Mouse (Mus musculus): Measurements from ENCODE around the gene Vmn1r196. TPM values are rescaled to one million over a fixed set of nuclear protein-coding genes. Genes with fewer than 3 reads are reported as not detected.

Gene Vmn1r196
- not detected in 2 replicates for polyA plus RNA-seq (2015; fragmentation: Nextera tagmentation; extraction: Ambion mirVana)

DNA sequence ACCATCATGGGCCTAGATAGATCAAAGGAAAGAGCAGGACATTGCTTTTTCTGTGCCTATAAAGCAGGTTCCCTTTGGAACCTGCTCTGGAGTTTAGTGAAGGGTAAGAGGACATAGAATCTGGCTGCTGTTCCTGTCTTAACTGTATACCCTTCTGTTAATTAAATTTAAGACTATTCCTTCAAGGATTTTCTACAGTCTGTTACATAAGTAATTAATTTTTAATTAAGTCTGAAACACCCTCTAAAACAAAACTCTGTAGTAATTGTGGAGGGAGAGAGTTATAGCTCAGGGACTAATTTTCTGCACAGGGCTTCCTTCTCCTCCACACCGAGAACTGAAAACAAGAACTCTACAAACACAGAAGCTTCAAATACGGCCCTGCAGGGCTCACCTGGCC lies at the start of gene Vmn1r196:
Vmn1r196 (plus strand) TSS at position 301 of the 400 bp plus-strand sequence.

DNA sequence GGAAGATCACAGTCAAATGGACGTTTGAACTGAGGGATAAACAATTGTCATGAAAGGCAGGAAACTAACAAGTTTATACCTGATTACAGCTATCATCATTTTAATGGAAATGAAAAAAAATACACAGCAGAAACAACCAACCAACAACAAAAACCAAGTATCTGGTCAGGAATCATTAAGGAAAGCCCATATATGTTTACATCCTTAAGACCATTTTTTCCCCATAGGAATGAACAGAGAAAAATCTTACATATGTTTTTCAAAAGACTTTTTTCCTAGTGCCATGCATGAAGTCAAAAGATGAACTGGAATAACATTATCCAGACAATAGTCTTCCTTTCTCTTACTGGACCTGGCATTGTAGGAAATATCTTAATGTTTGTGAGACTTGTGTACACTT lies 45.8 kb upstream of the Vmn1r196 start, which contains the start of gene Vmn1r194:
Vmn1r194 (plus strand) TSS at position 301 of the 400 bp plus-strand sequence.

DNA sequence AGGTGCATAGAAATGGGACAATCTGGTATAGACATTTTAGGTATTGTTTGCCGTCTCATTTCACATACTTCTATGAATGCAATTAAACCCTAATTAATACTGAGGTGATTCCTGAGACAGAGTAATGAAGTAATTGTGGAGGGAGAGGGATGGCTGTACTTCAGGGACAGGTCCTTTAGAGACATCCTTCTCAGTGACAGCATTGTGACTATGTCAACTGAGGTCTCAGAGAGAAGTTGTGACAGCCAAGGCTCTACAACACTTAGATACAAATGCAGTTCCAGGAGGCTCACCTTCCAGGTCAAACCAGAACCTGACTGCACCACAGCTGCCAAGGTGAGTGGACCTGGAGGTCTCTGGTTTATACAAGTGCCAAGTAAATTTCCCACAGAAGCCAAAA lies 19.5 kb upstream of the Vmn1r196 start, which contains the start of gene Vmn1r195:
Vmn1r195 (plus strand) TSS at position 301 of the 400 bp plus-strand sequence.

DNA sequence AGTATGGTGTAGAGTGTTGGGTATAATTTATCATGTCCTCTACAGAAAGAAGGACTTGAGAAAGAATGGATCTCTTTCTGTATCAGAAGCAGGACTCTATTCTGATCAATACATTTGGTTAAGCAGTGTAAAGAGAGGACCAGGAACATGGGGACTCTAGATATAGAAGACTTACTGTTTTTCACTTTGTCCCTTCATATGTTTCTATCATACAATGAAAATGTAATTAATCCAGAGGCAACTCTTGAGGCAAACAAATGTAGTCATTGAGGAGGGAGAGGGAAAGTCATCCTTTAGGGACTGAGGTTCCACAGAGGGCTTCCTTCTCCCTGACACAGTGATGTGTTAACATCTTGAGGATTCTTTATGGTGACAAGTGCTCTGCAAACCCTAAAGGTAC lies 34.6 kb downstream of the Vmn1r196 start, which contains the start of gene Vmn1r197:
Vmn1r197 (plus strand) TSS at position 301 of the 400 bp plus-strand sequence.

Other genes with a start within 250 kb of the Vmn1r196 start
- 37.1 and 47.6 TPM in 2 replicates for gene Hist1h4i, start 248.6 kb upstream of the Vmn1r196 start, polyA plus RNA-seq (2015; fragmentation: Nextera tagmentation; extraction: Ambion mirVana)
- 28.2 and 38.3 TPM in 2 replicates for gene Hist1h2ag, start 247.0 kb upstream of the Vmn1r196 start, polyA plus RNA-seq (2015; fragmentation: Nextera tagmentation; extraction: Ambion mirVana)
- 13.1 and 14.6 TPM in 2 replicates for gene Hist1h2bj, start 246.7 kb upstream of the Vmn1r196 start, polyA plus RNA-seq (2015; fragmentation: Nextera tagmentation; extraction: Ambion mirVana)
- gene Vmn1r188, start 205.5 kb upstream of the Vmn1r196 start, polyA plus RNA-seq (2015; fragmentation: Nextera tagmentation; extraction: Ambion mirVana): not detected in 2 replicates
- gene Vmn1r189, start 184.1 kb upstream of the Vmn1r196 start, polyA plus RNA-seq (2015; fragmentation: Nextera tagmentation; extraction: Ambion mirVana): not detected in 2 replicates
- gene Vmn1r191, start 106.0 kb upstream of the Vmn1r196 start, polyA plus RNA-seq (2015; fragmentation: Nextera tagmentation; extraction: Ambion mirVana): not detected in 2 replicates
- not detected in 2 replicates for gene Vmn1r192, start 98.8 kb upstream of the Vmn1r196 start, polyA plus RNA-seq (2015; fragmentation: Nextera tagmentation; extraction: Ambion mirVana)
- gene Vmn1r193, start 66.8 kb upstream of the Vmn1r196 start, polyA plus RNA-seq (2015; fragmentation: Nextera tagmentation; extraction: Ambion mirVana): not detected in 2 replicates
- not detected in 2 replicates for gene Vmn1r194, start 45.7 kb upstream of the Vmn1r196 start, polyA plus RNA-seq (2015; fragmentation: Nextera tagmentation; extraction: Ambion mirVana)
- gene Vmn1r195, start 19.4 kb upstream of the Vmn1r196 start, polyA plus RNA-seq (2015; fragmentation: Nextera tagmentation; extraction: Ambion mirVana): not detected in 2 replicates
- not detected in 2 replicates for gene Vmn1r197, start 34.7 kb downstream of the Vmn1r196 start, polyA plus RNA-seq (2015; fragmentation: Nextera tagmentation; extraction: Ambion mirVana)
- gene Vmn1r198, start 60.4 kb downstream of the Vmn1r196 start, polyA plus RNA-seq (2015; fragmentation: Nextera tagmentation; extraction: Ambion mirVana): not detected in 2 replicates
- gene Vmn1r199, start 89.9 kb downstream of the Vmn1r196 start, polyA plus RNA-seq (2015; fragmentation: Nextera tagmentation; extraction: Ambion mirVana): not detected in 2 replicates
- gene Vmn1r200, start 100.5 kb downstream of the Vmn1r196 start, polyA plus RNA-seq (2015; fragmentation: Nextera tagmentation; extraction: Ambion mirVana): not detected in 2 replicates
- gene Vmn1r201, start 182.0 kb downstream of the Vmn1r196 start, polyA plus RNA-seq (2015; fragmentation: Nextera tagmentation; extraction: Ambion mirVana): not detected in 2 replicates
- not detected in 2 replicates for gene Vmn1r202, start 215.5 kb downstream of the Vmn1r196 start, polyA plus RNA-seq (2015; fragmentation: Nextera tagmentation; extraction: Ambion mirVana)
- gene Vmn1r203, start 228.2 kb downstream of the Vmn1r196 start, polyA plus RNA-seq (2015; fragmentation: Nextera tagmentation; extraction: Ambion mirVana): not detected in 2 replicates